In genomic region chr3:145442268-145442667, GRCm38 (mm10) we compare ENCODE assay signal across 7 mouse cellular contexts.
DNase-seq lines count a peak whose midpoint lies in the region; ATAC-seq and TF ChIP-seq lines count a peak whose summit lies in the region.

No protein-coding gene starts in this region.

- no peaks in the 10 kb centered on the region for H3K27me3 ChIP-seq in kidney, adult 2 months (replicated peaks; ENCODE audit: control insufficient read depth, insufficient read depth, low read length)
- H3K27me3 ChIP-seq in ES-Bruce4 (ENCODE audit: control insufficient read depth, insufficient read depth, low read length, poor library complexity, severe bottlenecking), result no peaks in the 10 kb centered on the region
- no peaks in the 10 kb centered on the region for H3K27me3 ChIP-seq in Patski
- no peaks in the 10 kb centered on the region for H3K27me3 ChIP-seq in midbrain, postnatal 0 days (ENCODE audit: insufficient read depth, low read length)

- TF ChIP-seq CTCF in kidney, adult 2 months (conservative IDR thresholded peaks at IDR 0.05; ENCODE audit: insufficient read depth, insufficient read length, low read depth, low read length), result no peak; the same call in 1 of the 2 replicates
- TF ChIP-seq CTCF in ES-Bruce4 (IDR thresholded peaks at IDR 0.05; ENCODE audit: low read depth, low read length), result no peak
- peak; percentile 76 for TF ChIP-seq CTCF in Patski (IDR thresholded peaks at IDR 0.05)
- peak; percentile 62 for TF ChIP-seq CTCF in midbrain, postnatal 0 days (IDR thresholded peaks at IDR 0.05)

- no peak overlapping the region for H3K4me3 ChIP-seq in kidney, adult 2 months (ENCODE audit: insufficient read depth, low read depth, low read length)
- H3K4me3 ChIP-seq in ES-Bruce4 (ENCODE audit: low read depth, low read length), result no peak overlapping the region
- no peak overlapping the region for H3K4me3 ChIP-seq in midbrain, postnatal 0 days (ENCODE audit: low read depth, low read length)

- CTCF ChIA-PET in Patski (lab: Charles Lee), result interaction anchor here (0.7 to 8.0 kb wide), 14 partner anchors 9 to 466 kb away, joined by 3 to 68 read pairs (median 4); no protein-coding TSS in a partner anchor

- DNase-seq in kidney, adult 2 months, result peak; percentile 52
- DNase-seq in kidney, adult 11 months, result no peak
- DNase-seq in Patski (ENCODE audit: low read depth, low spot score), result no peak
- DNase-seq in midbrain, postnatal 0 days (ENCODE audit: low spot score), result peak; percentile 33
- no peak for DNase-seq in spleen, postnatal 14 days (ENCODE audit: low spot score in 2 of 2)

- WGBS in kidney, adult 2 months, result 87% methylated on average over 1 of the region's 1 CpGs
- WGBS in midbrain, postnatal 0 days, result 100% methylated on average over 1 of the region's 1 CpGs

- POLR2A ChIA-PET in Patski (lab: Charles Lee), result no interaction called here

- in situ Hi-C loops in Patski (cut with MboI; ENCODE audit: low pct_unique_long_range_greater_than_20kb), result no loop called here

- H3K9ac ChIP-seq in ES-Bruce4 (ENCODE audit: low read depth, poor library complexity, severe bottlenecking), result no peak overlapping the region
- no peak overlapping the region for H3K9ac ChIP-seq in midbrain, postnatal 0 days (replicated peaks; ENCODE audit: low read length, poor library complexity, severe bottlenecking)

- ATAC-seq in Patski, result no peak
- peak; percentile 41 for ATAC-seq in inflammation-experienced regulatory T-cells, adult 6 months
- ATAC-seq in midbrain, postnatal 0 days (ENCODE audit: low FRiP score), result no peak

- no peak for TF ChIP-seq POLR2A in kidney, adult 2 months (IDR thresholded peaks at IDR 0.05; ENCODE audit: low read depth, low read length)
- TF ChIP-seq POLR2A in ES-Bruce4 (IDR thresholded peaks at IDR 0.05; ENCODE audit: insufficient read depth, low read length), result no peak

- H3K36me3 ChIP-seq in kidney, adult 2 months (ENCODE audit: control insufficient read depth, insufficient read depth, low read length), result no peaks in the 10 kb centered on the region
- no peaks in the 10 kb centered on the region; the same call in 1 of the 2 replicates for H3K36me3 ChIP-seq in ES-Bruce4 (ENCODE audit: control insufficient read depth, insufficient read depth, low read length, poor library complexity, severe bottlenecking)
- no peaks in the 10 kb centered on the region for H3K36me3 ChIP-seq in midbrain, postnatal 0 days (ENCODE audit: insufficient read depth, low read length)

- H3K4me2 ChIP-seq in midbrain, postnatal 0 days (ENCODE audit: low read depth, low read length, poor library complexity, severe bottlenecking), result no peak overlapping the region

- TF ChIP-seq EP300 in ES-Bruce4 (IDR thresholded peaks at IDR 0.05; ENCODE audit: insufficient read depth, low read depth, low read length), result no peak

- H3K4me1 ChIP-seq in kidney, adult 2 months (ENCODE audit: control insufficient read depth, insufficient read depth, low read length), result peaks cover 3% of the 10 kb centered on the region; the same call in 1 of the 2 replicates
- H3K4me1 ChIP-seq in ES-Bruce4 (ENCODE audit: control insufficient read depth, insufficient read depth, low read length), result no peaks in the 10 kb centered on the region
- H3K4me1 ChIP-seq in midbrain, postnatal 0 days (ENCODE audit: insufficient read depth, low read length), result no peaks in the 10 kb centered on the region

- no peak overlapping the region for H3K27ac ChIP-seq in kidney, adult 2 months (ENCODE audit: insufficient read depth, low read depth, low read length)
- peak overlapping the region; percentile 97 for H3K27ac ChIP-seq in ES-Bruce4 (ENCODE audit: insufficient read depth, low read length)
- H3K27ac ChIP-seq in midbrain, postnatal 0 days (ENCODE audit: low read depth, low read length), result no peak overlapping the region

- H3K9me3 ChIP-seq in ES-Bruce4 (replicated peaks; ENCODE audit: control insufficient read depth, insufficient read depth, low read length, poor library complexity, severe bottlenecking), result peaks cover 13% of the 10 kb centered on the region
- H3K9me3 ChIP-seq in midbrain, postnatal 0 days (ENCODE audit: low read length), result no peaks in the 10 kb centered on the region

Comparison
In these comparisons a context has a peak if more than half of its experiments do, and no peak if none do; other contexts are left out.
1. DNase-seq: peak in kidney, adult 2 months (single experiment) and midbrain, postnatal 0 days (single experiment); none in kidney, adult 11 months (single experiment), Patski (single experiment) and spleen, postnatal 14 days (0 of 2).
2. CTCF ChIP-seq: peak in Patski (single experiment) and midbrain, postnatal 0 days (single experiment); none in kidney, adult 2 months (single experiment) and ES-Bruce4 (single experiment).